Mouse (Mus musculus) 3134 (cell line): ENCODE results near the gene Hist1h4f.
A peak's percentile ranks its signal among the peaks of the same experiment; 100 is the strongest.
"Not testable (repeated sequence)": the region's sequence is repeated elsewhere in the genome, so short reads cannot be mapped to it uniquely, and the experiment has no call there.

Experiments used
- DNase-seq: peaks from one replicate; pipeline ENCODE4 v3.0.0-alpha.2; 2011; ENCODE audit warnings: low spot score; ENCODE audit not compliant: insufficient read length; ENCODE audit errors: extremely low read depth

Gene Hist1h4f

GRCm38 (mm10) chr13:23576906-23577639, 25.6 kb upstream of the Hist1h4f start:
- DNase-seq, result peak; percentile 48

- peak; percentile 53 for DNase-seq
Observed at GRCm38 (mm10) chr13:23576351-23576881, 25.0 kb upstream of the Hist1h4f start.

- peak; percentile 78 for DNase-seq
Observed at GRCm38 (mm10) chr13:23575864-23576313, 24.4 kb upstream of the Hist1h4f start.

- DNase-seq, result peak; percentile 88
Observed at GRCm38 (mm10) chr13:23575271-23575851, 23.9 kb upstream of the Hist1h4f start, which contains the start of gene Hist1h3d. TSS of gene Hist1h3d (plus strand) at chr13:23575763.

- DNase-seq, result peak; percentile 75
Observed at GRCm38 (mm10) chr13:23574546-23575170, 23.2 kb upstream of the Hist1h4f start.

- DNase-seq, result peak; percentile 95
Observed at GRCm38 (mm10) chr13:23573898-23574524, 22.6 kb upstream of the Hist1h4f start, which contains the start of the genes Hist1h2bf and Hist1h2ad. TSS of gene Hist1h2bf (minus strand) at chr13:23574196. TSS of gene Hist1h2ad (plus strand) at chr13:23574381.

GRCm38 (mm10) chr13:23573034-23573897, 21.8 kb upstream of the Hist1h4f start:
- DNase-seq, result peak; percentile 61

GRCm38 (mm10) chr13:23572218-23573033, 21.0 kb upstream of the Hist1h4f start:
- peak; percentile 48 for DNase-seq

- peak; percentile 86 for DNase-seq
Observed at GRCm38 (mm10) chr13:23571504-23572217, 20.2 kb upstream of the Hist1h4f start.

- peak; percentile 95 for DNase-seq
Observed at GRCm38 (mm10) chr13:23571022-23571503, 19.6 kb upstream of the Hist1h4f start, which contains the start of the genes Hist1h2ae and Hist1h2bg. TSS of gene Hist1h2ae (minus strand) at chr13:23571220. TSS of gene Hist1h2bg (plus strand) at chr13:23571396.

GRCm38 (mm10) chr13:23570261-23571021, 19.0 kb upstream of the Hist1h4f start:
- DNase-seq, result peak; percentile 74

GRCm38 (mm10) chr13:23564482-23564881, 13.0 kb upstream of the Hist1h4f start:
- no peak for DNase-seq

- DNase-seq, result peak; percentile 52
Observed at GRCm38 (mm10) chr13:23562699-23563462, 11.4 kb upstream of the Hist1h4f start.

- peak; percentile 93 for DNase-seq
Observed at GRCm38 (mm10) chr13:23561883-23562659, 10.6 kb upstream of the Hist1h4f start, which contains the start of gene Hist1h3e. TSS of gene Hist1h3e (minus strand) at chr13:23562369.

GRCm38 (mm10) chr13:23561531-23561882, 10.1 kb upstream of the Hist1h4f start:
- DNase-seq, result not testable (repeated sequence)

- DNase-seq, result not testable (repeated sequence)
Observed at GRCm38 (mm10) chr13:23560699-23561098, 9.3 kb upstream of the Hist1h4f start.
